Mouse (Mus musculus) embryonic facial prominence, embryonic 15.5 days (tissue): ENCODE data around the gene Tcf25. TPM values are rescaled to one million over a fixed set of nuclear protein-coding genes. Genes with fewer than 3 reads are reported as not detected.

Experiments
- ATAC-seq: fragments of 200-750 bp; cut with Nextera tagmentation; 2 replicates; pipeline ENCODE4 v1.8.0; 2017; ENCODE audit warnings: low read depth, moderate TSS enrichment; ENCODE audit not compliant: insufficient number of reproducible peaks, low FRiP score, low TSS enrichment
- H3K27ac ChIP-seq: fragments of 300-500 bp; sonication (generic); replicated peaks from 2 replicates; pipeline ENCODE4 v1.5.1; 2015; ENCODE audit warnings: mild to moderate bottlenecking, inconsistent platforms
- H3K27me3 ChIP-seq: fragments of 300-500 bp; sonication (generic); 2 replicates; pipeline ENCODE4 v1.6.1; 2015; ENCODE audit warnings: inconsistent platforms
- H3K36me3 ChIP-seq: fragments of 300-500 bp; sonication (generic); 2 replicates; pipeline ENCODE4 v1.6.1; 2015; ENCODE audit warnings: mild to moderate bottlenecking, inconsistent platforms
- H3K4me1 ChIP-seq: fragments of 300-500 bp; sonication (generic); 2 replicates; pipeline ENCODE4 v1.6.1; 2015; ENCODE audit warnings: inconsistent platforms
- H3K4me2 ChIP-seq: fragments of 300-500 bp; sonication (generic); replicated peaks from 2 replicates; pipeline ENCODE4 v1.6.1; 2015; ENCODE audit warnings: mild to moderate bottlenecking, inconsistent platforms
- H3K4me3 ChIP-seq: fragments of 300-500 bp; sonication (generic); replicated peaks from 2 replicates; pipeline ENCODE4 v1.5.1; 2015; ENCODE audit warnings: mild to moderate bottlenecking, inconsistent platforms
- H3K9ac ChIP-seq: fragments of 300-500 bp; sonication (generic); 2 replicates; pipeline ENCODE4 v1.6.1; 2015; ENCODE audit warnings: inconsistent platforms
- H3K9me3 ChIP-seq: fragments of 300-500 bp; sonication (generic); replicated peaks from 2 replicates; pipeline ENCODE4 v1.6.1; 2016; ENCODE audit warnings: inconsistent platforms
- WGBS: fragments of 180-500 bp; shearing (Covaris S2); methylation state at CpG from one replicate; pipeline ENCODE4 v1.1.7; 2015; 5-methylcytosine and 5-hydroxymethylcytosine counted together
- polyA plus RNA-seq: library from polyadenylated mRNA; unstranded; fragments of >200 nt; fragmentation: Nextera tagmentation; extraction: Ambion mirVana; gene quantifications from 2 replicates; pipeline ENCODE4 v1.2.1, GENCODE M21; 2015

Tcf25 gene
- polyA plus RNA-seq, 1 experiment from 2014 or later = 176 TPM

- no peaks in the 10 kb centered on the region for H3K27me3 ChIP-seq
- peaks cover 97% of the 10 kb centered on the region for H3K36me3 ChIP-seq
- no peak overlapping the region for H3K9ac ChIP-seq
- no peak for ATAC-seq
- H3K4me2 ChIP-seq = no peak overlapping the region
- no peaks in the 10 kb centered on the region for H3K4me1 ChIP-seq
- WGBS = 93% methylated on average over 7 of the region's 7 CpGs
- H3K27ac ChIP-seq = no peak overlapping the region
- H3K4me3 ChIP-seq = no peak overlapping the region
- H3K9me3 ChIP-seq = no peaks in the 10 kb centered on the region
Measured at GRCm38 (mm10) chr8:123389026-123389425, 15.5 kb downstream of the Tcf25 start.

GRCm38 (mm10) chr8:123398308-123398707 lies 24.8 kb downstream of the Tcf25 start:
- no peaks in the 10 kb centered on the region for H3K9me3 ChIP-seq
- no peak overlapping the region for H3K9ac ChIP-seq
- H3K27me3 ChIP-seq = no peaks in the 10 kb centered on the region
- ATAC-seq = no peak
- H3K27ac ChIP-seq = no peak overlapping the region
- H3K36me3 ChIP-seq = peaks cover 97% of the 10 kb centered on the region
- H3K4me1 ChIP-seq = no peaks in the 10 kb centered on the region
- no peak overlapping the region for H3K4me3 ChIP-seq
- H3K4me2 ChIP-seq = no peak overlapping the region
- WGBS = 89% methylated on average over 13 of the region's 13 CpGs

- Histone ChIP-seq H3K27ac (no peak overlapping the region), H3K4me3 (no peak overlapping the region), H3K9ac (no peak overlapping the region), H3K4me2 (no peak overlapping the region), H3K36me3 (peaks cover 64% of the 10 kb centered on the region), H3K4me1 (peaks cover 11% of the 10 kb centered on the region), H3K27me3 (no peaks in the 10 kb centered on the region), H3K9me3 (no peaks in the 10 kb centered on the region)
- WGBS = 92% methylated on average over 9 of the region's 9 CpGs
- no peak for ATAC-seq
Measured at GRCm38 (mm10) chr8:123401936-123402335, 28.4 kb downstream of the Tcf25 start.

GRCm38 (mm10) chr8:123402730-123403326 lies 29.3 kb downstream of the Tcf25 start:
- Histone ChIP-seq H3K27me3 (peaks cover 8% of the 10 kb centered on the region), H3K4me3 (no peak overlapping the region), H3K4me2 (no peak overlapping the region), H3K9me3 (no peaks in the 10 kb centered on the region), H3K9ac (no peak overlapping the region), H3K36me3 (peaks cover 55% of the 10 kb centered on the region), H3K27ac (no peak overlapping the region), H3K4me1 (peaks cover 14% of the 10 kb centered on the region)
- no peak for ATAC-seq
- 78% methylated on average over 9 of the region's 9 CpGs for WGBS

- ATAC-seq = no peak
- H3K36me3 ChIP-seq = peaks cover 38% of the 10 kb centered on the region
- no peak overlapping the region for H3K9ac ChIP-seq
- H3K27me3 ChIP-seq = peaks cover 21% of the 10 kb centered on the region
- no peaks in the 10 kb centered on the region for H3K9me3 ChIP-seq
- H3K4me2 ChIP-seq = no peak overlapping the region
- peaks cover 14% of the 10 kb centered on the region for H3K4me1 ChIP-seq
- no peak overlapping the region for H3K4me3 ChIP-seq
- H3K27ac ChIP-seq = no peak overlapping the region; the same call in 1 of the 2 replicates
- WGBS = 22% methylated on average over 8 of the region's 8 CpGs
Measured at GRCm38 (mm10) chr8:123404521-123404920, 31.0 kb downstream of the Tcf25 start.

- Histone ChIP-seq H3K4me1 (peaks cover 30% of the 10 kb centered on the region), H3K4me2 (no peak within 1 kb of the TSS), H3K27me3 (peaks cover 43% of the 10 kb centered on the region), H3K9me3 (no peaks in the 10 kb centered on the region), H3K9ac (no peak within 1 kb of the TSS), H3K27ac (no peak within 1 kb of the TSS), H3K4me3 (no peak within 1 kb of the TSS), H3K36me3 (peaks cover 17% of the 10 kb centered on the region)
- no peak for ATAC-seq
- WGBS = 6% methylated on average over 4 of the region's 4 CpGs
Measured at GRCm38 (mm10) chr8:123406786-123407185, 33.2 kb downstream of the Tcf25 start, which contains the start of gene Mc1r. TSS of gene Mc1r (plus strand) at chr8:123407107.

GRCm38 (mm10) chr8:123407612-123408011 lies 34.1 kb downstream of the Tcf25 start:
- Histone ChIP-seq H3K27ac (no peak overlapping the region), H3K9ac (no peak overlapping the region), H3K4me3 (no peak overlapping the region), H3K4me2 (no peak overlapping the region), H3K27me3 (peaks cover 52% of the 10 kb centered on the region), H3K9me3 (no peaks in the 10 kb centered on the region), H3K4me1 (peaks cover 37% of the 10 kb centered on the region), H3K36me3 (peaks cover 10% of the 10 kb centered on the region; the same call in 1 of the 2 replicates)
- no peak for ATAC-seq
- 87% methylated on average over 13 of the region's 13 CpGs for WGBS

- WGBS = 65% methylated on average over 9 of the region's 9 CpGs
Measured at GRCm38 (mm10) chr8:123408586-123409544, 35.3 kb downstream of the Tcf25 start.

GRCm38 (mm10) chr8:123410049-123410587 lies 36.6 kb downstream of the Tcf25 start:
- no peak for ATAC-seq
- no peaks in the 10 kb centered on the region for H3K9me3 ChIP-seq
- 52% methylated on average over 8 of the region's 8 CpGs for WGBS
- H3K36me3 ChIP-seq = no peaks in the 10 kb centered on the region
- no peak overlapping the region for H3K4me2 ChIP-seq
- peaks cover 57% of the 10 kb centered on the region for H3K27me3 ChIP-seq
- peaks cover 31% of the 10 kb centered on the region for H3K4me1 ChIP-seq
- no peak overlapping the region for H3K4me3 ChIP-seq
- no peak overlapping the region for H3K9ac ChIP-seq
- H3K27ac ChIP-seq = no peak overlapping the region

More at GRCm38 (mm10) chr8:123408586-123409544, 35.3 kb downstream of the Tcf25 start:
- Histone ChIP-seq H3K9me3 (no peaks in the 10 kb centered on the region), H3K4me2 (no peak overlapping the region), H3K9ac (no peak overlapping the region), H3K4me1 (peaks cover 37% of the 10 kb centered on the region), H3K27ac (no peak overlapping the region), H3K27me3 (peaks cover 57% of the 10 kb centered on the region), H3K36me3 (no peaks in the 10 kb centered on the region), H3K4me3 (no peak overlapping the region)
- no peak for ATAC-seq

- WGBS = 7% methylated on average over 11 of the region's 11 CpGs
- no peaks in the 10 kb centered on the region for H3K36me3 ChIP-seq
- ATAC-seq = no peak
- peak overlapping the region; percentile 67 for H3K4me2 ChIP-seq
- no peak overlapping the region for H3K9ac ChIP-seq
- peak overlapping the region; percentile 42 for H3K4me3 ChIP-seq
- no peaks in the 10 kb centered on the region for H3K9me3 ChIP-seq
- H3K4me1 ChIP-seq = peaks cover 31% of the 10 kb centered on the region
- no peak overlapping the region for H3K27ac ChIP-seq
- peaks cover 57% of the 10 kb centered on the region for H3K27me3 ChIP-seq
Measured at GRCm38 (mm10) chr8:123410788-123411187, 37.2 kb downstream of the Tcf25 start.

GRCm38 (mm10) chr8:123411246-123411645 lies 37.7 kb downstream of the Tcf25 start, which contains the start of gene Tubb3:
TSS of gene Tubb3 (plus strand) at chr8:123411424.
- ATAC-seq = peak; percentile 82
- no peaks in the 10 kb centered on the region for H3K36me3 ChIP-seq
- peaks cover 57% of the 10 kb centered on the region for H3K27me3 ChIP-seq
- H3K4me1 ChIP-seq = peaks cover 31% of the 10 kb centered on the region
- H3K9me3 ChIP-seq = no peaks in the 10 kb centered on the region
- H3K27ac ChIP-seq = peak within 1 kb of the TSS; percentile 60; the same call in 1 of the 2 replicates
- peak within 1 kb of the TSS; percentile 42 for H3K4me3 ChIP-seq
- H3K4me2 ChIP-seq = peak within 1 kb of the TSS; percentile 67
- WGBS = under 1% methylated on average over 29 of the region's 29 CpGs
- H3K9ac ChIP-seq = no peak within 1 kb of the TSS
